Mouse (Mus musculus) MEL (cell line): Measurements from ENCODE around the gene Foxj3.

ENCODE experiments used
- CHD2 ChIP-seq: IDR thresholded peaks from 2 replicates; pipeline ENCODE4 v1.6.1; 2011; ENCODE audit warnings: low read length, improper control_type of control experiment
- CTCF ChIP-seq, 3 experiments: IDR thresholded peaks in 2 of 3; conservative IDR thresholded peaks in 1 of 3; 2 replicates each; pipeline ENCODE4 v1.5.1; 2011 to 2012; ENCODE audit warnings: low read length in 3 of 3, low read depth in 2 of 3, mild to moderate bottlenecking in 2 of 3, improper control_type of control experiment in 1 of 3, inconsistent platforms in 1 of 3, mixed read lengths in 1 of 3, moderate library complexity in 1 of 3; ENCODE audit not compliant: control insufficient read depth in 1 of 3, insufficient read depth in 1 of 3, poor library complexity in 1 of 3, severe bottlenecking in 1 of 3
- E2F4 ChIP-seq: IDR thresholded peaks from 2 replicates; pipeline ENCODE4 v1.6.1; 2011; ENCODE audit warnings: low read depth, low read length, improper control_type of control experiment, borderline replicate concordance
- EP300 ChIP-seq, 2 experiments: IDR thresholded peaks; 2 replicates each; pipeline ENCODE4 v1.6.1; 2011; ENCODE audit warnings: improper control_type of control experiment in 2 of 2, low read length in 2 of 2, low read depth in 1 of 2, mild to moderate bottlenecking in 1 of 2
- KAT2A ChIP-seq: conservative IDR thresholded peaks from 2 replicates; pipeline ENCODE4 v1.6.1; 2012; ENCODE audit warnings: low read depth, low read length, improper control_type of control experiment, inconsistent platforms
- POLR2A ChIP-seq, 2 experiments: IDR thresholded peaks; 2 replicates each; pipeline ENCODE4 v1.6.1; 2011 to 2012; ENCODE audit warnings: low read length in 2 of 2, mild to moderate bottlenecking in 2 of 2, control low read depth in 1 of 2, improper control_type of control experiment in 1 of 2, low read depth in 1 of 2, moderate library complexity in 1 of 2; ENCODE audit not compliant: control insufficient read depth in 1 of 2, insufficient read depth in 1 of 2, poor library complexity in 1 of 2
- POLR2AphosphoS5 ChIP-seq: IDR thresholded peaks from 2 replicates; pipeline ENCODE4 v1.6.1; 2012; ENCODE audit warnings: low read depth, borderline replicate concordance, mild to moderate bottlenecking, inconsistent platforms, low read length, moderate library complexity, mixed read lengths
- RAD21 ChIP-seq: IDR thresholded peaks from 2 replicates; pipeline ENCODE4 v1.6.1; 2011; ENCODE audit warnings: mild to moderate bottlenecking, low read depth, low read length, improper control_type of control experiment
- ZMIZ1 ChIP-seq: IDR thresholded peaks from 2 replicates; pipeline ENCODE4 v1.6.1; 2012; ENCODE audit warnings: low read depth, mild to moderate bottlenecking, inconsistent platforms, low read length, improper control_type of control experiment, moderate library complexity

- no peak for TF ChIP-seq CTCF (IDR thresholded peaks at IDR 0.05 in 2 of 3, conservative IDR thresholded peaks at IDR 0.05 in 1 of 3; ENCODE audit: control insufficient read depth in 1 of 3, insufficient read depth in 1 of 3, low read depth in 2 of 3, low read length in 3 of 3, poor library complexity in 1 of 3, severe bottlenecking in 1 of 3)
- TF ChIP-seq RAD21 = no peak
- no peak for TF ChIP-seq POLR2A (IDR thresholded peaks at IDR 0.05; ENCODE audit: control insufficient read depth in 1 of 2, insufficient read depth in 1 of 2, low read depth in 1 of 2, low read length in 2 of 2, poor library complexity in 1 of 2)
- no peak for TF ChIP-seq KAT2A
- no peak for TF ChIP-seq E2F4
- TF ChIP-seq CHD2 = no peak
- TF ChIP-seq POLR2AphosphoS5 = no peak
- no peak for TF ChIP-seq EP300 (IDR thresholded peaks at IDR 0.05; ENCODE audit: low read depth in 1 of 2, low read length in 2 of 2)
- TF ChIP-seq ZMIZ1 = no peak
These were observed 126.2 kb downstream of the Foxj3 start for GRCm38 (mm10) chr4:119662976-119663375.
